Mouse (Mus musculus) heart, postnatal 14 days (tissue): ENCODE measurements around the gene Plcb4. TPM values are rescaled to one million over a fixed set of nuclear protein-coding genes. Genes with fewer than 3 reads are reported as not detected.
"Not testable (repeated sequence)": the region's sequence is repeated elsewhere in the genome, so short reads cannot be mapped to it uniquely, and the experiment has no call there.

ENCODE experiments used
- DNase-seq, 2 experiments: peaks; one replicate each; pipeline ENCODE4 v3.0.0; 2021 to 2022
- intact Hi-C: fragments of 180-260 bp; cut with DNase I; formaldehyde crosslinking; loops from one replicate; pipeline ENCODE4 v1.15.1; 2025
- total RNA-seq, 2 experiments: library from RNA; stranded (reverse); gene quantifications; 2 replicates each; pipeline ENCODE4 v1.2.3; 2021

The Plcb4 gene
- total RNA-seq, 2 experiments from 2014 or later: 82.1 to 93.1 TPM

DNA sequence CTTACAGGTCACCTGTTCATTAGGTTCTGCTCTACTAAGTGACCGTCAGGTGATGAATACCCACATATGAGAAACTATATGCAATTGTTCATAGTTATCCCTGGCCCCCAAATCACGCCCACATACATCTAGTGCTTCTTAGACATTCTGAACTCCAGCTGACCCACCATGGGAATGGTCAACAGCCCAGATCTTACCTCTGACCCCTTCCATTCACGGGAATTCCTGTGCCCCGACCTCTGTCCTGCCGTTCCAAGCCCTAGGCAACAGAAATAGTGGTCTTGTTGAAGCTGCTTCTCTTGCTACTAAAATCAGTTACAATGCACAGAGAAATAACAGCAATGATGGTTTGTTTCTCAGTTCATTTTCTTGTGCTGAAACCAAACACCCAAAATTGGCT is 320.0 kb downstream of the Plcb4 start:
- DNase-seq: no peak
- intact Hi-C loops: no loop called here

DNA sequence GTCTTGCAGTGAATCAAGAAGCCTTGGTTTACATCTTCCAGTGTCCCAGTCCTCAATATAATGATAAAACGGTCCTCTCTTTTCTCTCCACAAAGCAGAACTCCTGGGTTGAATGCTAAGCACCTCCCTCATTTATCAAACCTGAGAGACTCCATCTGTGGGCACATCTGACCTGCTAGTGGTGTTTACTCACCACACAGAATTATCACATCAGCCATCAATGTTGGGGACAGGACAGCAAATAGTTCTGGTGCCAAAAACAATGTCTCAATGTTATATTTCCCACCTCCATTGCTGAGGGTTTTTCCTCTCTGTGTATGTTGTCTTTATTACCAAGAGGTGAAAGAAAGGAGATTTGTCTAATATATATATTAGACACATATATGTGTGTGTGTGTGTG is 321.6 kb downstream of the Plcb4 start:
- intact Hi-C loops: no loop called here
- DNase-seq: no peak

DNA sequence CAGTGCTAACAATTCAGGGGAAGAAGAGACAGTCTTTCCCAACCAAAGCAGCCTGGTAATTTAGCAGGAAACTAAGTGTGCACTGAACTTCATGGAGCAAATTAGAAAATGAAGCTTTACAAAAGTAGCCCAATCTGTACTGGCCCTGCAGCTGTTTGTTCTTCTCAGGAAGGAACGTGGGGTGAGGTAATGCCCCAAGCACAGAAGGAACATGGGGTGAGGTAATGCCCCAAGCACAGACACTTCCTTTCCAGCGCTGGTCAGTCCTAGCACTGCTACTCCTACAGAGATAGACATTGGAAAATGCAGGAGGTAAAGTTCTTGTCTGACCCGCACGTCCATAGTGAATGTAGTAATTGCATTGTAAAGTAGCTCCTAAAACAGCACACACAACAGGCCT is 325.2 kb downstream of the Plcb4 start:
- intact Hi-C loops: no loop called here
- no peak for DNase-seq

DNA sequence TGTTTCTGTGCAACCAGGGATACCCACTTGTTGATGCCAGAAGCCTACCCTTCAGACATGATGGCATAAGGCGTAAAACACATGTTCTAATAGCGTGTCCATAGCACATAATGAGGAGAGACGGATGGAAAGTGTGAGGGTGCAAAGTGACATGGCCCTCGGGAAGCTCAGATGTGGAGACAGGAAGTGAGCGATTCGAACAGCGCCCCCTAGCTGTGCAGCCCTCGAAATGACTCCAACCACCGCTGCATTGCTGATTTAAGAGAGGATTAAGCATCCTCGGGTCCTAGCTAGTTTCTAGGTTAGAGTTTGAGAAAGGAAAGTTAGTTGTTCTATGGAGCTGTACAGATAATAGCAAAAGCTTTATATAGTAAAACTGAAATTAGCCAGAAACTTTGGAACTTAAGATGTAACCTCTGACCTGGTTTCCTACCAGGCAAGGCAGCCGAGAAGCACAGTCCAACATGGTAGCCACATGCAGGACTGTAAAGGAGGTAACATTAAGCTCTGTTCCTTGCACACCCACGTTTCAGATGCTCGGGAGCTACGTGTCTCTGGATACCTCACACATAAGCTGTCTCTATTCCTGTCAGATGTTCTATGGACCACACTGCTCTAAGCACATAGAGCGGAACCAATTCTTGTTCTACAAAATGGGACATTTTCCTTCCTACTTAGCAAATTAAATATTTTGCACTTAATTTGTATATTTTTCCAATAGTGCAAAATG is 326.9 kb downstream of the Plcb4 start:
- no peak for DNase-seq
- intact Hi-C loops: no loop called here

DNA sequence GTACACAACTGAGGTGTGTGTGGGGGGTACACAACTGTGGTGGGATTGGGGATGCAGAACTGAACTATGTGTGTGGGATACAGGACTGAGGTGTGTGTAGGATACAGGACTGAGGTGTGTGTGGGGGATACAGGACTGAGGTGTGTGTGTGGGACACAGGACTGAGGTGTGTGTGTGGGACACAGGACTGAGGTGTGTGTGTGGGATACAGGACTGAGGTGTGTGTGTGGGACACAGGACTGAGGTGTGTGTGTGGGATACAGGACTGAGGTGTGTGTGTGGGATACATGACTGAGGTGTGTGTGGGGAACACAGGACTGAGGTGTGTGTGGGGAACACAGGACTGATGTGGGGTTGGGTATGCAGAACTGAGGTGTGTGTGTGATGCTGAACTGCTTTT is 329.7 kb downstream of the Plcb4 start:
- intact Hi-C loops, DNase-seq: not testable (repeated sequence)

DNA sequence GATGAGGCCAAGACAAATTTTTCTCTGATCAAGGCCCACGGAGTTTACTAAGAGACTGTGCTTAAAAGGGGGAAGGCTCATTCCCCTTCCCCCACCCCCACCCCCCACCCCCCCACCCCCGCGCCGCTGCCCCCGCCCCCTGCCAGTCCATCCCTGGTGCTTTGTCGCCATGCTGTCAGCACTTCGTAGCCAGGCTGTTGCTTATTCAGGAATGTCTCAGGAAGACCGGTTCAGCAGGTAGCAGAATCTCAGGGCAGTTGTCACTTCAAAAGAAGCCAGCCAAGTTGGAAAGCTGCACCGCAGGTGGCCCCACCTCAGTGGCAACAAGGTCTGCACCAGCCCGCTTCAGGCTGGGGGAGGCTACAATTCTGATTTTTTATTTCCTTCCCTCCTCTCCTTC is 331.9 kb downstream of the Plcb4 start:
- intact Hi-C loops, DNase-seq: not testable (repeated sequence)

DNA sequence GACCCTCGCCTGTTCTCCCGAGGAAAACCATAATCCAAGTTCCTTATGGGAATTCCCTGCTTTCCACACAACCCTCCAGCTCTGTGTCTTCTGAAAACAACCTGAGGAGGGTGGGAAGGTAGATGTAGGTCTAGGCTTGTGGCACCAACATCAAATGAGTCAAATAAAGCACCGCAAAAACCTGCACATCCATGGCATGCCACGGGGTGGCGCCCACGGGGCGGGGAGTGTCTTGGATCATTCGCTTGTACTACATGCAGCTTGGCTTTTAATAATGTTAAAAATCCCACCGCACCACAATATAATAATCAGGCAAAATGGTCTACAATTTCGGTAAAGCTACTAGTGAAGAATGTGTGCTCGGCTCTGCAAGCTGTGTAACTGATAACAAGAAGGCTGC is 334.5 kb downstream of the Plcb4 start:
- intact Hi-C loops: no loop called here
- no peak for DNase-seq

DNA sequence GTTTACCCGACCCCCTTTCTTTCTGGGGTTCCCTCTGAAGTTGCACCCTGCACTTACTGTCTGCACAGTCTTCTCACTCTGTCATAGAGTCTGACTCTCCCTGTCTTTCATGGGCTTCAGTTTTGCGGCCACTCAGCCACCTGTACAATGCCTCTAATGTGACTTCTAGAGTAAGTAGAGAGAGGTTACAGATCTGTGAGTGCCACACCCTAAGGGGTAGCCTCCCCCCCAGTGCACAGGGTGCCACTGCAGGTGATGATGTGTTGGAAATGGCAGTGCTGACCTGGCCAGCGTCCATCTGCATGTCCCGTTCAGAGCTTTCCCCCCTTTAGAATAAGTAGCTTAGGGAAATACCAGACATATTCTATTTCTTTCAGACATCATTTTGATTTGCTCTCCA is 336.4 kb downstream of the Plcb4 start:
- no peak for DNase-seq
- intact Hi-C loops: no loop called here

DNA sequence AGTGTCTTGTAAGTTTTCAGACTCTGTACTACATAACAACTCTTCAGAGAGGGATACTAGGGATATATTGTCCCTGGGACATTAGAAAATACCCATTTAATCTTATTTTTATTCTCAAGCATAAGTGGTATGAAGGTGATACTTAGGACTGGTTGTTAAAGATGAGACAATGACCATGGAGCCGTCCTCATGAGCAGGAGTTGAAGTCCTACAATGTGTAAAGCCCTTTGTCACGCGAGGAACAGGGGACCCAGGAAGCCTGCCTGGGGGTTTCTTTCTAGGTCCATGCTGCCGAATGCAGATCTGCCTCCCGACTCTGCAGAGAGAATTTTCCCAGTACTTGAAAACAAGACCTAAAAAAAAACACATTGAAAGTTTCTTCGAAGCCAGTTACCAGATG is 338.1 kb downstream of the Plcb4 start:
- intact Hi-C loops: no loop called here
- no peak for DNase-seq

DNA sequence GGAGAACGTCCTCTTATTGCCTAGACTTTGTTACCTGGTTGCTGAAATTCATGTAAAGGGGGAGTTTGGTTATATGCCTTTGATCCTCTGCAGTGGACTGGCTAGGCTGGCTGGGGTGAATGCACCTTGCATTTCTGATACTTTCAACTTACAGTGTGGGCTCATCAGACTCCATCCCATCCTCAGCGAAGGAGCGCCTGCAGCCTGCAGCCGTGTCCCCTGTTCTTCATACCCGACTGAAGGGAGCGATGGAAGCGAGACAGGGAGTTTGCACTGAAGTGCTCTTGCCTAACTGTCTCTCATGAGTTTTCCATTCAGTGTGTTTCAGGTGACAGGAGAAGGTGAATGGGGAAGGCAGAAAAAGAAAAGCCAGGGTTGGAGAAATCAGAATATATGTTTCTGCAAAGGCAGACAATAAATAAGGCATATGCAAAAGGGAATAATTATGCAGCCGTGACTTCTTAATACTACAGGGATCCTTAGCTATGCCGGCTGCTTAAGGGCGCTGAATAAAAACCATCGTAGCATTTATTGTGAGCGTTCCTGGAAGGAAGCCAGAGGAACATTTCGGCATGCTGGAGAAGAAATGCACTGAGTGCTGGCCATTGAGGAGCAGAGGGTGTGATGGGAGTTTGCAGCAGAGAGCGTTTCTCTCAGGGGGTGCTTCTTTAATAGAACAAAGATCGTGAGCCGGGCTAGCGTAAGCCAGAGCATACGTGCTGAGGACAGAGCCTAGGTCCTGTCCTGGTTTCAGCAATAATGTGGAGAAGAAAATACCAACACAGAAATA is 338.7 kb downstream of the Plcb4 start:
- intact Hi-C loops: no loop called here
- DNase-seq: no peak

DNA sequence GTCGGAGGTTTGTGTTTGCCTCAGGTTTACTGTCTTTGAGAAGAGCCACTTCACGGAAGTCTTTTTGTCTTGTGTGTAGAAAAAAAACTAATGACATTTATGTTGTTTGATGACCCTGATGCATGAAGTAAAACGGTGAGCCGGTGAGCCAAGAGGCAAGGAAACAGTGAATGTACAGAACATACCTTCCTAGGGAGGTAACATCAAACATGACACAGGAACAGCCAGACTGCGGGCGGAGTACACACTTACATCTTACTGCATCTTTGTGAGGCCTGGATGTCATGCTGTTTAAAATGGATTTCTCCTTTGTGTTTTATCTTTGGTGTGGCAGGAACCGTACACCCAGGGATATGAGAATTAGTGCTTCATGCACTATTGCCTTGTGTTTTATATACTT is 340.1 kb downstream of the Plcb4 start:
- DNase-seq: no peak
- intact Hi-C loops: no loop called here

DNA sequence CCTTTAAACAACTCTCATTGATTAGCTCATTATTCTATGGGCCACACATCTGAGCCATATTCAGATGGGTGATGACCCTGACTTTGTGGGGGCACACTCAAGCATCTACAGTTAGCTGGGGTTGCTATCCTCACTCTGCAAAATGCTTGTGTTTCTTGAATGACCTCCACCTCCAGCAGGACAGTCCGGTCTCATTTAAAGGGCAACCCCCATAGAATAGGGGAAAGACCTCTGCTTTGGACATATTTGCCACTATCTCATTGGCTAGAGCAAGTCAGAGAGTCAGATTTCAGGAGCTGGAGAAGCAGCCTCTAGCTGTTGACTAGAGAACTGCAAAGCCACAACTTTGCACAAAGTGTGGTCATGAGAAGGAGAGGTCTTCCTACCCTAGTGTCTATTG is 340.6 kb downstream of the Plcb4 start:
- DNase-seq: no peak
- intact Hi-C loops: no loop called here

DNA sequence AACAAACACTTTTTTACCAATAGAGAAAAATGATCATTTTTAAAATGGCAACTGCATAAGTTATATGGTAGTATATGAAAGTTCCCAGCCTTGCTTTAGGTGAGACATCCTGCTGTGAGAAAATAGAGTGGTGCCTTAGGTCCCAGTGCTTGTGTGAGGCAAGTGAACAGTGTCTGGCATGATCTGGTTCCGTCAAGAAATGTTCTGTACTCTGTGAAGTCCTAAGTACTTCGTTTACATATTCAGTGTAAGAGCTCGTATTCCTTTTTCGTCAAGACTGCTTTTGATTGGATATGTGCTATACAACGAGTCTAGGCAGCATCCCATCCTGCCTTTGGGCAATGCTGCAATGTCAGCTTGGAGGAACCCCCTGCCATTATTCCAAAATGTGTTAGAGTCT is 342.1 kb downstream of the Plcb4 start:
- intact Hi-C loops: loop anchor here (10.0 kb wide), 1 partner anchor 134 kb away; no protein-coding TSS in a partner anchor
- DNase-seq: no peak

DNA sequence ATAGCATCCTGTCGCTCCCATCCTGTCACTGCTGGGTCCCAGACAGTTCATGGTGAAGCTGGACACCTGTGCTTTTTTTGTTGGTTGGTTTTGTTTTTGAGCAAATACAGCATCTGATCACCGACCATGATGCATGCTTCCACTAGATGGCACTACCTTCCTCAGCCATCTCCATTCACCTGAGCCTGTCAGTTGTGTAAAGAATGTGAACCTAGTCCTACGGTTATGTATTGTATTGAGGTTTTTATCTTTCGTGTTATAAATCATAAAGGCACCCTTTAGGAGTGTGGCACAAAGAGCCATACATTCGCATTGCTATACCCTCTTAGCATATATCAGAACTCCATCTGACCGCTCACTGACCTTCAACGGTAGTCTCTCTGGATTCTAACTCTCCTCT is 343.3 kb downstream of the Plcb4 start:
- intact Hi-C loops: loop anchor here (10.0 kb wide), 1 partner anchor 133 kb away; no protein-coding TSS in a partner anchor
- no peak for DNase-seq

DNA sequence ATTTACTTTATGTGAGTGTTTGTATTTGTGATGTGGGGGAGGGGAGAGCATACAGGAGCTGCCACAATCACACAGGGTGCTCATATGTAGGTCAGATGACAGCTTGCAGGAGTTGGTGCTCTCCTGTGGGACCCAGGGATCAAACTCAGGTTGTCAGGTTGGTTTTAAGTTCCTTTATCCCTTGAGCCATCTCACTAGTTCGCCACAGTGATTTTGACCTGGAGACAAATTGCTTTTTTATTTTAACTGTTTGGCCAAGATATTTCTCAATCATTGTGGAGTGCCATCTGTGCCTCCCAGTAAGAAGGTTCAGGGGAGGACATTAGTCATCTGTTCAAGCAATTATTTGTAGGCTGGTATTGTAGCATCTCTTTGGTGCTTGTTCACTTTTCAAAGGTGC is 345.0 kb downstream of the Plcb4 start:
- intact Hi-C loops: loop anchor here (10.0 kb wide), 1 partner anchor 131 kb away; no protein-coding TSS in a partner anchor
- no peak for DNase-seq

DNA sequence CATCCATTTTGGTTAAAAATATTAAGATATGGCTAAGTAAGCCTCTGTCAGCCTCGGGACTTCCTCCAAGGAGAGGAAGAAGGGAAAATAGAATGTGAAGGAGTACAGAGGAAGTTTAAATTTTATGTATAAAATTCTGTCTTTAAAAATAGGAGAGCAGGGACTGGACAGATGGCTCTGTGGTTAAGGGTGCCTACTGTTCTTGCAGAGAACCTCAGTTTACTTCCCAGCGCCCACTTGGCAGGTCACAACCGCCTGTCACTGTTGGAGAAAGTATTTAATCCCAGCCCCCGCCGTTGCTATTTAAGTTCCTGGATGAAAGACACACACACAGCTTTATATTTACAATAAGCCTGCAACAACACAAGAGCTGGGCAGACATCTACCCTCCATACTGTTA is 347.5 kb downstream of the Plcb4 start:
- intact Hi-C loops: loop anchor here (10.0 kb wide), 1 partner anchor 129 kb away; no protein-coding TSS in a partner anchor

DNA sequence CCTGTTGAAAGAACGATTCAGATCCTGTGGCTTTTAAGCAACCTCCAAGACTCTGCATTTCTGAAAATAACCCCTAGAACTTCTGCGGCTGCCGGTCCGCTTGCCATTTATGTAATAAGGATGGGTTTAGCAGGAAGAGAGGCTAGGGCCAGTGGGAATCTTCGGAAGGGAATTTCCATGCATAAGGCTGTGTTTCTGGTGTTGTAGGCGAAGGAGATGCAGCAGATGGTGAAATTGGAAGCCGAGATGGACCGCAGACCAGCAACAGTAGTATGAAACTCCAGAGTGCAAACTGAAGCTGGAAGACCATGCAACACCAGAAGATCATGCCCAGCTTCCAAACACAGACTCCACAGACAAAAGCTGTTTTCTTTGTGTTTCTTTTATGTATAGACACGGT is 353.9 kb downstream of the Plcb4 start:
- no peak for DNase-seq
- intact Hi-C loops: no loop called here

More for the DNA sequence above, 347.5 kb downstream of the Plcb4 start:
- DNase-seq: no peak

DNA sequence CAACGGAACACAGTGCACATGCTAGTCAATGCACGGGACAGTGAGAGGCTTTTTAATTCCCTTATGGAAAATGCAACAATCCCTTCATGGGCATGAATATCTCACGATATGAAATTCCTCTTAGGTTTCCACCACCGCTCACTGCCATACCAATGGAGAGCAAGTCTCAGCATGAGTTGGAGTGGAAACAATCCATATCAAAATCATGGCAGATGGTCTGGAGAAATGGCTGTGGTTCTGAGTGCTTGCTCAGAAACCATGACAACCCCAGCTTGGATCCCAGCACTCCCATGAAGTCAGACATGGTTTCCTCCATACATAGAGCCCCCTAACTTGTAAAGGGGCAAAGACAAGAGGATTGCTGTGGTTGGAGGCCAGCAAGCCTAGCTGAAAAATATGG is 389.7 kb downstream of the Plcb4 start:
- intact Hi-C loops: no loop called here
- DNase-seq: no peak

DNA sequence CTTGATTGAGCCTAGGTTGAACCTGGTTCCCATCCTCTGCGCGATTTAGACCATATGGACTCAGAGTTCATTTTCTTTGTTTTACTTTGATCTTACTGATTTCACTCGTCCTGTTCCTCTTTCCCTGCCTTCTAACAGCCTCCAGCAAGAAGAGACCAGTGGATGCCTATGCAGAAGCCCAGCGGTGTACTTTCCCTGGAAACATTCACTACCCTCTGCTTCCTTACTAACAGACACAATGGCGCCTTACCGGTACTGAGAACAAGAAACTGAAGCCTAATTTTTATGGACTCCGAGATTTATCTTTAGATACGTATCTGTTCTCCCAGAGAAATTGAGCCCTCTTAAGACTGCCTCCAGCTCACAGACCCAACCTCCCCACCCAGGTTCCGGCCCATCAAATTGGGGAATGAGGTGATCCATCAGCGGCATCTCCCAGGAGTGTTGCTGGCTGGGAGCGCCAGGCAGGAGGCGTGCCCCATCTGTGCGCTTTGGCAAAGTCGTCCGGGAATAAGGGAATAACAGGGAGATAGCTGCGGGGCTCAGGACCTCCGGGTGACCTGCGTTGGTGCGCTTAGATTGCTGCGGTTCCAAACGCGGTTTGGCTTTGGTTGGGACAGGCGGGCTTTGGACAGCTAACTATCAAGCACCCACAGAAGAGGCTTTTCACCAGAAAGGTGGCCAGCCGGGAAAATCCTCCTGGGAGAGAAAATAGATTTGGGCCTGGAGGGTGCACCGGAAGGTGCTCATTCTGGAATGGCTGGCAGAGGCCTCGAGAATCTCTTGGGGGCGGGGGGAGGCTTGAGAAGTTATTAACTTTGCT is 392.2 kb downstream of the Plcb4 start:
- DNase-seq: no peak
- intact Hi-C loops: no loop called here

DNA sequence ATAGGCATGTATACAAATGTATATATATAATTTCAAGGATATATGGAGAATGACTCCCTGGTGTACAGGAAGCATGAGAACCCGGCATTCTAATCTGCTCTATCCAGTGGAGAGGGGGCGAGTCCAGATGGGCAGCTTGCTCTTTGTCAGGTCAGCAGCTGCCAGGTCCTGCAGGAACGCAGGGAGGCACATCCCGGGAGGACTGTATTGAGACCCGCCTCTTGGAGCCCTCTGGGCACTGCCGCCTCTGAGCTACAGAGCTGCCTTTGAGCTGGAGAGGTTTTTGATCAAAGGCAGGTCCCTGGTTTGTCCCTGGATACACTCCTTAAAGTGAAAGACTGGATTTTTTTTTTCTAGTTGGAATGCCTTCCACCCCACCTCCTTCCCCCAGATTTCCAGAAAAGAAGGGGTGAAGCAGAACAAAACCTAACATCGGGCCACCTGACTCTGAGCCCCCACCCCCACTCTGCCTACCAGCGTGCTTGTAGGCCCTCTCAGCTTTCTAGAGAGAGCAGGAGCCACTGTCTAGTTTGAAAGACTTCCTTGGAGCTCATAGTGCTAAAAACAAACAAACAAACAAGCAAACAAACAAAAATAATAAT is 393.0 kb downstream of the Plcb4 start, which contains the start of gene Lamp5:
Lamp5 (plus strand) TSS at position 552 of the 602 bp plus-strand sequence.
- intact Hi-C loops: no loop called here
- DNase-seq: no peak
